Mouse (Mus musculus): ENCODE results near the gene Cpsf3.

Gene Cpsf3

GRCm38 (mm10) chr12:21298856-21299255, 13.7 kb downstream of the Cpsf3 start:
- no peak for DNase-seq

DNA sequence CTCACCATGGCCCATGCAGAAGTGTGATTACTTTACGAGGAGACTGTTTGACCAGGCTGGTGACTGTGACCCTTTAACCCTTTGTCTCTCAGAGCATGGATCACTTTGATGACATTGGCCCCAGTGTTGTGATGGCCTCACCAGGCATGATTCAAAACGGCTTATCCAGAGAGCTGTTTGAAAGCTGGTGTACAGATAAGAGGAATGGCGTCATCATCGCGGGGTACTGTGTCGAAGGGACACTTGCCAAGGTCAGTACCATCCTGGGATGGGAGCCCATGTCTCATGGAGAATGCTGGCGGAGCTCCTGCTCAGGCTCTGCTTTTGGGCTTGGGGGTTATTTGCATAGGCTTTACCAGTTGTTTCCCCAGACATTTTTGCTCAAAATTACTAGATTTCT, 16.1 kb downstream of the Cpsf3 start:
- no peak for DNase-seq

DNA sequence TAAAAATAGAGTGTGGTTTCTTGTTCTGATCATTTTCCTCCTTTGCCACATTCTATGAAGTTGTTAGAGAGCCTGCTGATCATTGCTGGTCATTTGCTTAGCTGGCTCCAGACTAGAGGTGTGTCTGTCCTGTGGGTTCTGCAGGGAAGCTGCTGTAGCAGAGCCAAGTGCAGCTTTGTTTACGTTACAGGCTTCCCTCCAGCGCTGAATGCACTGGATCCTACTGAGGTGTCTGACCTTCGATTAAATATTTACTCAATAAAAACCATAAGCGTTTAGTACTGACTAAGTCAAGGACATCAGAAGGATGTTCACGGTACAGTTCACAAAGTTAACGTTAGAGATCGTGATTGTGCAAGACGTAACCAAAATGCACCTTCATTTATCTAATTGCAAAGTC, 16.7 kb downstream of the Cpsf3 start:
- no peak for DNase-seq

DNA sequence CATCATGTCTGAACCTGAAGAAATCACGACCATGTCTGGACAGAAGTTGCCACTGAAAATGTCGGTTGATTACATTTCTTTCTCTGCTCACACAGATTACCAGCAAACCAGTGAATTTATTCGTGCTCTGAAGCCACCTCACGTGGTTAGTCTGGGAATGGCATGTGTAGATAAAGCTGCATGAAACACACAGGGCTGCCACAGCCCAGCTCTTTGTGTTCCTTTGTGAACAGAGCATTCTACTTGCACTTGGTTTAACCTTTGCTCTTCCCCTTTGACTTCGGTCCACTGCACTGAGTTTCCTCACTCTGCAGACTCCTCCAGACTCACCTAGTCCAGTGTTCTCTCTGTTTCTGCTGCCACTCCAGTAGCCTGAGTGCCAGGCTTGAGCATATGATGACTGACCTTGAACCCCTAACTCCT, 17.2 kb downstream of the Cpsf3 start:
- no peak for DNase-seq

- no peak for DNase-seq
Measured at GRCm38 (mm10) chr12:21305741-21306140, 20.6 kb downstream of the Cpsf3 start.

GRCm38 (mm10) chr12:21306721-21307120, 21.5 kb downstream of the Cpsf3 start:
- no peak for DNase-seq

- no peak for DNase-seq
Measured at GRCm38 (mm10) chr12:21312201-21312600, 27.0 kb downstream of the Cpsf3 start.

DNA sequence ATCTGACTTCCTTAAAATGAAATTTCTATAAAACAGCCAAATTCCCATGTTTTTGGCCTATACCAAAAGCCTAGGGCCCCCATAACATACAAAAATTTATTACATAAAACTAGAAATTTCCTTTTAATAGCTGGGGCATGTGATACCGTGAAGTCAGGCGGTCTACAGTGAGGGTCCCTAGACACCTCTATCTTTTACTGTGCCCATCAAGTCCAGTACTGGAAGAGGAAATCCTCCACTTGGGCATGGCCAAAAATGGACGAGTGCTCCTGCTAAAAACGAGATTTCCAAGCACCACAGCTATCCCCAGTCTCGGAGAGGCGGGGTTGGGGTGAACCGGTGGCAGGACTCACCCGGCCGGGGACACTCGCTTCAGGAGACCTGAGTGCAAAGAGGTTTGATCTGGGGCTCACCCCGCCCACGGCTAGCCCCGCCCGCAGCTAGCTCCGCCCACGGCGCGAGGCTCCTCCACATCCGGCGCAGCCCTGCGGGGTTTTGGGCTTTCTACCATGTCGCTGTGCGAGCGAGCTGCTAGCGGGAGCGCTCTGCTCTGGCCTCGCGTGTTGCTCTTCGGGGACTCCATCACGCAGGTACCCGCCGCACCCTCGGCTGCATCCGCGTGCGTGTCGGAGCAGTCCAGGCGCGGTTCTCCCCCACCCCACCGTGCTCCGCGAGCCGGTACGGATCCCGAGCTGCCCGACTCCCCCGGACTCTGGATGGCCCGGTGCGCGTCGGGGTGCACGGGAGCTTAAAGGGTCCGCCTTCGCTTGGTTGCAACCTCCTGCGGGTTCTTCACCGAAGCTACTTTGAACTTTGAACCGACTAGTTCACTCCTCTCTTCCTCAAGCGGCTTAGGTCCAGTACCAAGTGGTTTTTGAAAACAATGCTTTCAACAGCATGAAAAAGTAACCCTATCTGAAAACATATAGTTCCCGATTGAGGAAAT, 31.0 kb downstream of the Cpsf3 start, which contains the start of gene Iah1:
Gene Iah1 (plus strand): TSS at position 467 of the 946 bp plus-strand sequence.
- DNase-seq, result peak; percentile 93

DNA sequence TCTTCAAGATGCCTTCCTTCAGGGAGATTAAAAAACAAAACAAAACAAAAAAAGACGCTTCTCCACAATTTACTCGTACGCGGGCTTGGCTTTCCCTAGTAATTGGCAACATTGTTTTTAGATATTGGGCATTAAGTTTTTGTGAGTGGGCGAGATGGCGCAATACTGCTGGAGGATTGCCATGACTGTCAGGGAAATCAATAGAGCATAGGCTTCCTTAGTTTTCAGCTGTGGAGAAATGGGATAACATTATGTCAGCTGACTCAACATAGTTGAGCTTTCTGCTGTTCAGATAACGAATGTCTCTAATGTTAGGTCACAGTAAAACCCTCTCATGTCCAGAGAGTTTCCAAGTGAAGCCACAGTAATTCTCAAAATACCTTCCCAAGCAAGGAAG, 31.7 kb downstream of the Cpsf3 start:
- no peak for DNase-seq

DNA sequence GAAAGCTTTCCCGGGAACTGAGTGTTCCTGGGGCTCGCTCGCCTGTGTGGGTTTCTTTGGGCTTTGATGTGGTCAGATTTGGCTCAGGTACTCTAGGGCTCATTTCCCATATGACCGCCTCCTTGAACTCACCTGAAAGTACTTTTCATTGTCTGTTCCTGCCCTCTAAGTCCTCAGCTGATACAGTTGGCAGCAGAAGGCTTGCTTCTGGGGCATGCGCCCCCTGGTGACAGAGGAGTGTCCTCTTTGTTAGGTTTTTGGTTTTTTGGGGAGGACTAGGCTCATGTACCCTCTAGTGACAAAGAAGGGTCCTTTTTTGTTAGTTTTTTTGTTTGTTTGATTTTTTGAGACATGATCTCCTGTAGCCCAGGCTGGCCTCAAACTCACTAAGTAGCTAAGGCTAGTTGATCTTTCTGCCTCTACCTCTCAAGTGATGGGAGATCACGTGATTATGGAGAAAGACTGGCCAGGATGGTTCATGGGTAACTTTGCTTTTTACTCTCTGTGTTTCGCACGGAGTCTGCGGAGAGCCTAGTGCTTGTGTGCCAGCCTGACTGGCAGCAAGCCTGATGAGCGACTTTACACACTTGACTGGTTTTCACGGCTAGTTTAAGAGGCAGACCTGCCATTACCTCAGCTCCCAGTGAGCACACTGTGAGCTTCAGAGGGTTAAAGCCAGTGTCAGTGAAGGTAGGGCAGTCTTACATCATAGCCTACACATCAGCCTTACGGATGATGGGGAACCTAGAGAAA, 33.1 kb downstream of the Cpsf3 start:
- peak; percentile 77 for DNase-seq

GRCm38 (mm10) chr12:21320317-21320716, 35.1 kb downstream of the Cpsf3 start:
- no peak for DNase-seq

GRCm38 (mm10) chr12:21321170-21321569, 36.0 kb downstream of the Cpsf3 start:
- DNase-seq, result no peak

- no peak for DNase-seq
Measured at GRCm38 (mm10) chr12:21322296-21322695, 37.1 kb downstream of the Cpsf3 start.

GRCm38 (mm10) chr12:21322856-21323255, 37.7 kb downstream of the Cpsf3 start:
- DNase-seq, result no peak

DNA sequence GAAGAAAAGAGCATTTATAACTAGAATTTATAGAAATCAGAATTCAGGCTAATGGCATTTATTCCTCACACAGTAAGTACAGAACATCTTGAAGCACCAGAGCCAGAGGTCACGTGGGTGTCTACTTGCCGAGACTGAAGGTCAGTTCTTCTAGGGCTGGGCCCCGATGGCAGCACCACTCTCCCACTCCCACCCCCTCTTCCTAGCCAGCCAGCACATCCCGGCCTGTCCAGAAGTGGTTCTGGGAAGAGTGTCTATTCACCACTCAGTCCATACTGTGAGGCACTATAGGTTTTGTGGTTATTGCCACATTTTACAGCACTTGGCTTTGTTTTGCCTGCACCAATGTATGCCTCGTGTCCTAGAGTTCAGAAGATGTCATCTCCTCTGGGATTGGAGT, 38.9 kb downstream of the Cpsf3 start:
- DNase-seq, result no peak

- no peak for DNase-seq
Measured at GRCm38 (mm10) chr12:21325266-21325665, 40.1 kb downstream of the Cpsf3 start.

DNA sequence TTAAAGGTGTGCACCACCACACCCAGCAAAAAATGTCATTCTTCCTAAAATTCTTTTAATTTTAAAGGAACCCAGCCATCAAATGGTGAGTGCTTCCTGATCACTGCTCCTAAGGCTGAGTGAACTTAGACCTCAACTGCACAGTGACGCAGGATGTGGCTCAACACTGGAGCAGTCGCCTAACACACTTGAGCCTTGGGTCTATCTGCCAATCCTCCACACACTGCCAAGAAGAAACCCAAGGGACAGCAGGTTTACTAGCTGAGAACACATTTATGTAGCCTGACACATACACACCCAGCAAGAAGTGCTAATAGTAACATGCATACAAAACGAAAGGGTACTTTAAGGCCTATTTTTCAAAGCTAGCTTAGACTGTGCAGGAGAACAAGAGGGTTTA, 41.1 kb downstream of the Cpsf3 start:
- no peak for DNase-seq

DNA sequence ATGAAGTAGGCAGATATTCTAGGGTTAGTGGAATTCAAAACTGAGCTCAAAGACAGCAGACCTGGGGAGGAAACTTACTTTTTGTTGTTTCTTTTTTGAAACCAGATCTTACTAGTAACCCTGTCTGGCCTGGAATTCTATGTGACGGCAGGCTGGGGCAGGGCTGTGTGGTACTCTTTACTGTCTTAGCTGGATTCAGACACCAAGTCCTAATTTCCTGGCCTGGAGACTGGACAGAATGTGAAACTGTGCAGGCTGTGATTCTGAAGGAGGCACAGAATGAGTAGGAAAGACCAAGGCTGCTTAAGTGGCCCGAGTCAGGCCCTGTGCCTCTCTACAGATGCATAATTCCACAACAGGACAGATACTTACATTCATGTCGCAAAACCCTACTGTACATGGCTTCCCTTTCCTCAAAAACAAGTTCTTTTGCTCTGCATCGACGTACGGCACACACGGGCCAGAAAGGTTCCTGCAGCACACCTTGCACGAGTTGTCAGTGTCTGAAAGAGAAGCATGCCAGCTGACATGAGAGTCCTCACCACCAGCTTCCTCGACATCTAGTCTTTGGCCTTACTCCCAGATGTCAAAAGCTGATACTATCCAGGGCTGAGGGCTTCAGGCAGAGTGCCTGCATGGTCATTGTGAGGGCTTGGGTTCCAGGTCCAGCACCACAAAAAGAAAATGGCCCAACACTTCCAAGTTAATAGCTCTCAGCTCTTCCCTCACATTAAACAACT, 44.6 kb downstream of the Cpsf3 start:
- DNase-seq, result no peak

DNA sequence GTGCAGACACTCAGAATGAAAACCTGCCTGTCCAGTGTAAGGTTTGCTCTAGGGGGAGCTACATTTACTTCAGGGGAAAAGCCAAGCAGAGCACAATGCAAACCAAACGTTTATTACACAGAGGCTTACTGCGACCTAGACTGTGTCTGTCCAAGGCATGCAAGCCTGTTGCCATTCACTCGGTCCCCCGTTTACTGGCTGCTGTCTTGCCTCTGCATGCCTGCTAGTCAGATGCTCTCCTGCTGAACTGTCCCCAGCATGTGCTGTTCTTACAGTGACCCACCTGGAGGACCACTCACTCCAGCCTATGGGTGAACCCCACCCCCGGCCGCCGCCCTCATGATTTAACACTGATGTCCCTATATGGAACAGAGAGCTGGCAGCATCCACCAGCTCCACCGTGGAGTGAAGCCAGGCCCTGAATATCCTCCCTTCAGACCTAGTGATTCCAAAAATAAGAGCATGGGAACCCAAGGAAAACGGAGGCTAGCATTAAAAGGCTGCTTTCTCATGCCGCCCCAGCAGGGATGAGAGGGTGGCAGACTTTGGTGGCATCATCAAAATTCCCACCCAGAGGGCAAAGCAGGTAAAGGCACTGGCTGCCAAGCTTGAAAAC, 45.9 kb downstream of the Cpsf3 start:
- no peak for DNase-seq

DNA sequence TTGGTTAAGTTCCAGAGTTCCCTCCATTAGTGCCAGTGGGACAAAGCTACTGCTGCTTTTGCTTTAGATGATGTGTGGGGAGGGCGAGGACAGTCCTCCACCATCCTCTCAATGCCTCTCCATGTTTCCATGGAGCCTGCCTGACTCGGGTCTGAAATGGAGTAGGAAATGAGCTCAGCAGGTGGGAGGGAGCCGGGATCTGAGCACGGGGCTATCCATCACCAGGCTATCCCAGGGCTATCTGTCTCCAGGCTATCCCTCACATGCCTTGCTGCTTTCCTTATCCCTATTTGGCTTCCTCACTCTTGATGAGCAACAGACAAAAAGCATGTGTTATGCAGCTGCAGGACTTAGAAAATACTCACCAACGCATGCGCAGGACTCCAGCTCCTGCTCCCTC, 46.5 kb downstream of the Cpsf3 start:
- no peak for DNase-seq

- no peak for DNase-seq
Measured at GRCm38 (mm10) chr12:21333021-21333420, 47.8 kb downstream of the Cpsf3 start.

- no peak for DNase-seq
Measured at GRCm38 (mm10) chr12:21333766-21334165, 48.6 kb downstream of the Cpsf3 start.

- DNase-seq, result no peak
Measured at GRCm38 (mm10) chr12:21335869-21336268, 50.7 kb downstream of the Cpsf3 start.

All from liver (tissue).